Mouse (Mus musculus) c-Kit-positive CD71-positive TER-119-negative erythroid progenitor cells, embryonic 14.5 days (primary cell): ENCODE measurements around the gene Manba.
A peak's percentile ranks its signal among the peaks of the same experiment; 100 is the strongest.

Source experiments
- DNase-seq: peaks from one replicate; pipeline ENCODE4 v3.0.0-alpha.2; 2013; ENCODE audit warnings: low read depth

Manba gene

DNA sequence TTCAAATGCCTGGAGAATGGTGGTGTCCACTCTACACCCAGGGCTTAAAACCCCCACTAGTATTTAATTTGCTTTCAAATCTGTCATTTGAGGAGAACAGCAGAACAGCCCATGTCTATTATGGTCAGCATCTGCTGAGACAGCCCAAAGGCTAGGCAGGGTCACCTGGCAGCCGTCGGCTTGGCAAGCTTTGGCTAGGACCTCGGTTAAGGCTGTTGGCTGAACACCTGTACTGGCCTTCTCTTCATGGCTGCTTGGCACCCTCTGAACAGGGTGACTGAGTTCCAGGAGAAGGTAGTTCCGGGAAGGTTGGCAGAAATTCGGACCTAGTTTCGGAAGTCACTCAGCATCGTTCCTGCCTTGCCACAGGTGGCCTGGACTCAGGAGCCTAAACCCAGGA is 96.8 kb downstream of the Manba start:
- DNase-seq = no peak

GRCm38 (mm10) chr3:135585482-135585881 is 100.1 kb downstream of the Manba start:
- DNase-seq = peak; percentile 46

GRCm38 (mm10) chr3:135586060-135586459 is 100.6 kb downstream of the Manba start:
- no peak for DNase-seq

GRCm38 (mm10) chr3:135586471-135586880 is 101.1 kb downstream of the Manba start:
- no peak for DNase-seq

DNA sequence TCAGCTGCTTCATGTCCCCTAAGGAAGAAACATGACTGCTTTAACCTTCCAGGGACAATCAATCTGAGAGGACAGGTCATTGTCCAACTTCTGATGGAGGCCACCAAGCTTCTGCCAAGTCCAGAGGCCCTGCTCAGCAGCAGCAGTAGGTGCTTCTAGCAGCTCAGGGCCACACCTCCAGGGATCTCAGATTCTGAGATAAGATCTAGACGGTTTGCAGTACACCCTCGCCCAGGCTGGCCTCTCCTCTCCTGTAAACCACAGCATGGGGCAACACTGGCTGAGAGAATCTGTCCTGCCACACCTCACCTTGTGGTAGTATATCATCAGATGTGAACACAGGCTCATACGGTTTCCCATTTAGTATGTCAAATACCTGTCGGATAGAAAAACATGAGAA is 105.1 kb downstream of the Manba start:
- no peak for DNase-seq

DNA sequence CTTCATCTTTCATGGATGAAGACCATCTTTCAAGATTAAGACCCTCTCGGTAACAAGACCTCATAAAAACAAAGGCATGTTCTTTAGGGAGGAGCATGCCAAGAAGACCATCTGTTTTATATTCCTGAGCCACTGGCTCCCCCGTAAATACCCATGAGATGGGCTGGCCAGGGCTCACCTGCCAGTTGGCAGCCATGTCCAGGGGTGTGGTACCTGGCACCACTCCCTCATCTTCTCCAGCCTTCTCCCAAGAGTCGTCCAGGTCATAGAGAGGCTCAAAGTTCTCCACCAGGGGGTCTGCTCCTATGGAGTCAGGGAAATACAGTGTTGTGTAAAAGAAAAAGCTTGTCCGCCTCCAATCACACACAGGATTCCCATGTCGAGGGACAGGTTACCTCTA is 106.0 kb downstream of the Manba start:
- DNase-seq = no peak

DNA sequence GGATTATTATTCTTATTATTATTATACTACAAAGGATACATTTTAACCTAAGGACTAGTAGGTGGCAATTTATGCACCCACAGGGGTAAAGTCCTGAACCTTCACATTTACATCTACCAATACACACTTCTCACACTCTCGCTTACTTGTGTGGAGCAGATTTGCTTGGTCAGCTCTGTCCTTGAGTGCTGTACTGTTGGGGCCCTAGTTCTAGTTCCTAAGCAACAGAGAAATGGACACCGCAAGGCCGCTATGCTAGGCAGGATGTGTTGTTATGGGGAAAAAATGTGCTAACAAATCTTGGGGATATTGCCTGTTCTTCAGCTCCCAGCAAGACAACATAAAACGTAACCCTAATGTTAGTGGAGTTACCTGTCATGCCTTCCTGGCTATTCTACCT is 106.6 kb downstream of the Manba start:
- DNase-seq = no peak

DNA sequence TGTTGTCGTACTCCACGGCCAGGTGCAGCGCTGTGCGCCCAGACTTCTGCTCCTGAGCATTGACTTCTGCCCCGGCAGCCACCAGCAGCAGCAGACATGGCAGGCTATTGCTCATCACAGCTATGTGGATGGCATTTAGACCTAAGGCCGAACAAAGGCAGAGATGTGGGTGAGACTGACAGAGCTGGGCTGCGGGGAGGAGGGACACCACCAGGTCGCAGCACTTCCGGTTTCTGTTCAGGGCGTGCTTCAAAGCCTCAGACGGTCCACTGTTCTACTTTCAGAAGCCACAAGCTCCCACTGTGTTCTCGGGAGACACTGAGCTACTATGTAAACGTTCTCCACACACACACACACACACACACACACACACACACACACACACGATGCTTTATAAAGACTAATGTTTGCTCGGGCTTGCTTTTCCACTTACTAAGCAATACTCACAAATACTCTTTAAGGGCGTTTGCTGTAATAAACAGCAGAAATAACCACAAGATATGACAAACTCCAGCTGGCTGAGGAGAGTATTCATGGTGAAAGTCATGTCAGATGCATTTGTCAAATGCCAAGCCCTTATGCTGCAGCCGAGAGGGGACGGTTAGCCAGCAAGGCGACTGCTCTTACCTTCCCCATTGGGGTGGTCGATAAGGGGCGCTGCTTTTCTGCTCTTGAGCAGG is 109.0 kb downstream of the Manba start:
- DNase-seq = no peak

- DNase-seq = no peak
Observed at GRCm38 (mm10) chr3:135597014-135597413, 111.6 kb downstream of the Manba start.

DNA sequence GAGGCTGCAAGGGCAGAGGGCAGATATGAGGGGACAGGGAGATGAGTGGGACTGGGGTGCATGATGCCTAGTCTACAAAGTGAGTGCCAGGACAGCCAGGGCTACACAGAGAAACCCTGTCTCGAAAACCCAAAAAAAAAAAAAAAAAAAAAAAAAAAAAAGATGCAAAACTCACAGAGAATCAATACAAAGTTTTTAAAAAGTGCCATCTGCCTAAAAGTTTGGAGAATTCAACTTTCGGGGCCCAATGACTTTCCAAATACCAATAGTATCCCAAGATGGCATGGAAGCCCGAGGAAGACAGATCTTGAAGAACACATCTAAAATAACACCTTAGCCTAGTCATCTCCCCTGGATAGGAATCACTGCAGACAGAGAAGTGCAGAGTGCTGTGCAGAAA is 112.9 kb downstream of the Manba start:
- no peak for DNase-seq

DNA sequence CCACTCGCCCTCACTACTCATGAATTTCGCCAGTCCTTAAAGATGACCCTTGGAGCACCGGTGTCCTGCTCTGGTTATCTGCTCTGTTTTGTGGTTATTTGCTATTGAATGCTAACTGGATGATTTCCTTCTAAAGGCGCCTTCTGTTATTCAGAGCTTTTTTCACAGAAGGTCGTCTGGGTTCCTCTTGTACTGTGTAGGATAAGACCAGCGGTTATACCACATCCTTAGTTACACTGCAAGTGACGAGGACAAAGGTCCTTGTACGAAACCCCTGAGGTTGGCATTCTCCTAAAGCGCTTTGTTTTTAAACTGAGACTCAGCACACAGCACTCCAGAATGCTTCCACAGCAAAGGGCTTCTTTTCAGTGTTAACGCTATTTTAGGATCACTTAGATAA is 117.3 kb downstream of the Manba start:
- DNase-seq = no peak

DNA sequence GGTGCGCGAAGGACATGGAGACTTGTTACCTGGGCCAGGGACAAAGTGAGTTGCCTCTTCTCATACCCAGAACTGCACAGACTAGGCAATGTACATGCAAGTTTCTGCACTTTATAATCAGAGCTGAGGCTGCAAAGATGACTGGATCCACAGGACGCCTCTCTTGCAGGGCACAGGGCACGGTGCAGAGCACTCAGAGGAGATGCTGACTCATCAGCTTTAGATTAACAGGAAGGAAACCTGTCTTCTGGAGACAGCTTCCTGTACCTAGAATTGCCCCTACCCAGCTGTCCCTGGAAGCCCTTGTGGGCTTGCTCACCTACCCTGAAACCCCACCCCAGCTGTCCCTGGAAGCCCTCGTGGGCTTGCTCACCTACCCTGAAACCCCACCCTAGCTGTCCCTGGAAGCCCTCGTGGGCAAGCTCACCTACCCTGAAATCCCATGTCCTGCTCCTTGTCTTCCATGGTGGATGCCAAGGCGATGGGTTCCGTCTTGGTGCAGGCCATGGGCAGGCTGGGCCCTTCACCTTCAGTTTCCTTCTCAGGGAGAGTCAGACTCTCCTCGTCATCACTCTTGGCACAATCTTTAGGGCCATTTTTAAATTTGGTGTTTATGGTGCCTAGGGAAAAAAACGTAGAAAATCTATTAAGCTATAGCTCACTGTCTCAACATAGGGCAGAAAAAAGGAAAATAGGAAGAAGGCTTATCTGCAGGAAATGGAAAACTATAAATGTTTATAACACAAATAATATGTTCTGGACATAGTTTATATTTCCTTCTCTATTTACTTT is 119.4 kb downstream of the Manba start:
- no peak for DNase-seq

- DNase-seq = no peak
Observed at GRCm38 (mm10) chr3:135605474-135605873, 120.1 kb downstream of the Manba start.

- no peak for DNase-seq
Observed at GRCm38 (mm10) chr3:135606592-135606991, 121.2 kb downstream of the Manba start.

GRCm38 (mm10) chr3:135607021-135607420 is 121.6 kb downstream of the Manba start:
- no peak for DNase-seq

- no peak for DNase-seq
Observed at GRCm38 (mm10) chr3:135607660-135608473, 122.5 kb downstream of the Manba start.

DNA sequence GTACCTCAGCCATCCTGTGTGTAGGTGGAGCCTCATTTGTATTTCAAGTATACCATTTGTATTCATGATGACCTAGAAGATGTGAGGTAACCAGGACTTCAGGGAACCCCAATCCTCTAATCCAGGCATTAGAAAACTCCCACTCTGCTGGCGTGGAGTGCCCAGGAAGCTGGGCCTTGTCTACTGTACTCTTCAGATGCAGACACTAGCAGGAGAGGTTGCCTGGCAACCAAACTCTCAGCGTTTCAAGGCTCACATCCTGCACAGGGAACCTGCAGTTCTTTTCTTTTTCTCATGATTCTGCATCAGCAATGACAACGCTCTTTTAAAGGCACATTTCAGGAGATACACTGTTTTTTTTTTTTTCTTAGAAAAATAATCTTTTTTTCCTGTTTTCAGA is 124.8 kb downstream of the Manba start:
- no peak for DNase-seq

DNA sequence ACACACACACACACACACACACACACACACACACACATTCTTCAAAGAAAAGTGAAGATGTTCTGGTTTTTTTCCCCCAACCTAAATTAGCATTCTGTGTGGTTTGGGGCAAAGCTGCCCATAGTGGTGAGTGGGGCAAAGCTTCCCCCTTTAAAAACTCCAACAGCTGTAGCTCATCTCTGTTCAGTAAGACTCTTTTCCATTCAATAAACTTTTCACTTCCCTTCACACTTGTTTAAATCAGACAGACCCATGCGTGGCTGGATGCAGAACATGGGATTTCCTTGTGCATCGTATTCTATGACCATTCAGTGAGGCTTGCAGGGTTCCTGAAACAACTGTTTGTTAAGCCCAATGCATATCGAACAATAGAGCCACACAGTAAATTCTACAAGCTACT is 129.0 kb downstream of the Manba start:
- DNase-seq = no peak

DNA sequence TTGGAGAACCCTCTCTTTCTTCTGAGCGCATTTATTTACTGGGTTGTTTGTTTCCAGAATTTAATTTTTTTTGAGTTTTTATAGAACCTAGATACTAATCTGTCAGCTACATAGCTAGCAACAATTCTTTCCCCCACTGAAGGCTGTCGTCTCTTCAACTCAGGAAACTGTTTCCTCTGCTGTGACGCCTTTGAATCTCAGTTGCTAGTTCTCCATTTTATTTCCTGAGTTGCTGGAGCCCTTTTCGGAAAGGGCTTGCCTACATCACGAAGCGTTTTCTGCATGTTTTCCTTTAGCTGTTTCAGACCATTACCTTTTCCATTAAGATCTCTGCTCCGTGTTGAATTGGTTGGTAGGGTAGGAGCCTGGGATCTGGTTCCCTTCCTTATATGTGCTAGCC is 131.3 kb downstream of the Manba start:
- DNase-seq = no peak
